Mouse (Mus musculus): ENCODE data around the gene Slco2a1. TPM values are rescaled to one million over a fixed set of nuclear protein-coding genes. Genes with fewer than 3 reads are reported as not detected.

The Slco2a1 gene
- polyA plus RNA-seq, 1 experiment from 2014 or later = 1.2 TPM

- Histone ChIP-seq H3K27ac (peak overlapping the region; percentile 74), H3K27me3 (no peaks in the 10 kb centered on the region), H3K36me3 (no peaks in the 10 kb centered on the region), H3K4me1 (replicated peaks) (peaks cover 41% of the 10 kb centered on the region), H3K4me2 (peak overlapping the region; percentile 66), H3K4me3 (peak overlapping the region; percentile 46), H3K9ac (peak overlapping the region; percentile 64), H3K9me3 (no peaks in the 10 kb centered on the region)
- WGBS = 36% methylated on average over 18 of the region's 18 CpGs
- no peak for ATAC-seq (ENCODE audit: low FRiP score)
Observed at GRCm38 (mm10) chr9:103108943-103109670, 120.6 kb downstream of the Slco2a1 start.

DNA sequence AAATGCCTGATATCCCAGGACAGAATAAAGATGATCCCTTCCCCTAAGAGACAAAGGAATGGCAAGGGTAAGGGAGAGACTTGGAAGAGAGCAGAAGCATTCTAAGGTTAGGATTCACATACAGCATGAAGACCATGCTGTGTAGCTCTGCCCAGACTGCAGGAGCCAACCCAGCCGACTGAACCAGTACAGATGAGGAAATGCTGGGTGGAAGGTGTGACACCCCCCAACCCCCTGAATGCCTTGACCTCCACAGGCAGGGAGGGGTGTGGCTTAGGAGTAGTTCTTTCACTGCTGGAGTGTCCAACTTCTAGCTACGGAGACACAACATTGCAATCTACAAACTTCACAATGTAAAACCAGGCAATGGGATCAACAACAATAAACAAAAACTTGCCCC, 121.4 kb downstream of the Slco2a1 start:
- Histone ChIP-seq H3K27ac (no peak overlapping the region), H3K27me3 (no peaks in the 10 kb centered on the region), H3K4me3 (no peak overlapping the region), H3K36me3 (no peaks in the 10 kb centered on the region), H3K9me3 (no peaks in the 10 kb centered on the region), H3K4me2 (peak overlapping the region; percentile 66; the same call in 1 of the 2 replicates), H3K4me1 (replicated peaks) (peaks cover 49% of the 10 kb centered on the region), H3K9ac (no peak overlapping the region)
- ATAC-seq (ENCODE audit: low FRiP score) = no peak
- 70% methylated on average over 2 of the region's 2 CpGs for WGBS

DNA sequence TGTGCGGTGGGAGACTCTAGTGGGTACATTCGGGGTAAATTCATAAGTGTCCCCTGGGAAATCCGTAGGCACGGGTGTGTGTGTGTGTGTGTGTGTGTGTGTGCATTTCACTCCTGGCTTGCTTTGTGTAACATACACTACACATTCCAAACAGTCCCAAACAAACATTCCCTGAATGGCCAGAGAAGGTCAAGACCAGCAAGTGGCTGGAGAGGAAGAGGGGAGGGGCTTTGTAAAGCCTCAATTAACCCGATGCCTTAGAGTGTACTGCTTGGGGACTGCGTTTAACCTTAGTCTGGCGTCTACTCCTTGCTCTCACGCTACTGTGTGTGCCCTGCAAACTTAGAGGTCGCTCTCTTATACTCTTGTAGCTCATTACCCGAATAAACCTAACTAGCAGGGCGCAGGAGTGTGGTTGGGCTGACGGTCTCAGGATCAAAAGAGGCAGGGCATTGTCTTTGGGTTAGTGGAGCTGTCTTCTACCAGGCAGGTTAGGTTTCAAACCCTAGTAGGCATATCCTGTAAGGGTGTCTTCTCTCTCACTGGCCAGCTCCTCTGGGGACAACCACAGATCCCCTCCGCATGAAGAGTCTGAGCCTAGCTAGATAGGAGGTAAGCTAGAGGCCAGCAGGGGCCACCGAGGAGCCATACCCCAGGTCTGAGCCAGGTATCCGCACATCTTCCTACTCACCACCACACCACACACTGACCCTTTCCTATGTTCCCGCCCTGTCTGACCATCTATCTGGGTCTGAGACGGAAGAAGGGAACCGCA, 122.4 kb downstream of the Slco2a1 start:
- H3K4me3 ChIP-seq = peak overlapping the region; percentile 81
- H3K36me3 ChIP-seq = 0 out of 2 replicates have a peak, but pooled peaks cover under 1% of the 10 kb centered on the region
- peak overlapping the region; percentile 91 for H3K9ac ChIP-seq
- ATAC-seq (ENCODE audit: low FRiP score) = peak; percentile 33
- peak overlapping the region; percentile 97 for H3K27ac ChIP-seq
- no peaks in the 10 kb centered on the region for H3K9me3 ChIP-seq
- no peaks in the 10 kb centered on the region for H3K27me3 ChIP-seq
- H3K4me2 ChIP-seq = peak overlapping the region; percentile 93
- WGBS = 16% methylated on average over 18 of the region's 18 CpGs
- H3K4me1 ChIP-seq (replicated peaks) = peaks cover 59% of the 10 kb centered on the region

DNA sequence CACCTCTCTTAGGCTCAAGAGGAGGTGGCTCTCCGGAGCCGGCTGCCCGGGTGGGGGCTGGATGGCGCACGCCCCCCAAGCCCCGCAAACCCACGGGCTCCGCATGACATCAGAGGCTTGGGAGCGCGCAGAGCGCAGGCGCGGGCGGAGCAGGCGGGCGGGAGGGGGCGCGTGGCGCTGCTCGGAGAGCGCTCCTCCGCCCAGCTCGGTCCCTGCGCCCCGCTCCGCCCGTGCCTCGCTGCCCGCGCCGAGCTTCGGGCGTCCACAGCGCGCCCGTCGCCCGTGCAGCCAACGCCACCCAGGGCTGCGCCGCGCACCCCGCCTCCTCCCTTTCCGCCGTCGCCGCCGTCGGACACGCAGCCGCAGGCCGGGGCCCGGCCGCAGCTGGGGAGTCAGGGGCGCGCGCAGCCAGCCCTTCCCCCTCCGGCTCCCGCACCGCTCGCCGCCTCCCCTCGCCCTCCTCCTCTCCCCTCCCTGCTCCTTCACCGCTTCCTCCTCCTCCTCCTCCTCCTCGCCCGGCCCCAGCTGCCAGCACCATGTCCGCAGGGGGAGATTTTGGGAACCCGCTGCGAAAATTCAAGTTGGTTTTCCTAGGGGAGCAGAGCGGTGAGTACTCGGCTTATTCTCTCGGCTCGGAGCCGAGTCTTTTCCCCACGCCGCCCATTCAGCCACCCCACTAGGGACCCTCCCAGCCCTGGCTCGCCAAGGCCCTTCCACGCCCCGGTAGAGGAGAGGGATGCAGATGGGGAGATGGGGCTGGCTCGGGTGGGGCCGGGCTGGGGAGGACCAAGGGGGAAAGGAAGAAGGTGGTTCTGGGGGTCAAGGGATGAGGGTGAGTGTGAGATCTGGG, 123.3 kb downstream of the Slco2a1 start, which contains the start of gene Rab6b:
Rab6b (plus strand) TSS at position 167 of the 850 bp plus-strand sequence.
- no peaks in the 10 kb centered on the region for H3K9me3 ChIP-seq
- peak within 1 kb of the TSS; percentile 81 for H3K4me3 ChIP-seq
- H3K9ac ChIP-seq = peak within 1 kb of the TSS; percentile 91
- H3K27ac ChIP-seq = peak within 1 kb of the TSS; percentile 97
- no peaks in the 10 kb centered on the region for H3K27me3 ChIP-seq
- peak within 1 kb of the TSS; percentile 93 for H3K4me2 ChIP-seq
- 0 out of 2 replicates have a peak, but pooled peaks cover 9% of the 10 kb centered on the region for H3K36me3 ChIP-seq
- under 1% methylated on average over 42 of the region's 81 CpGs for WGBS
- ATAC-seq (ENCODE audit: low FRiP score) = peak; percentile 77
- H3K4me1 ChIP-seq (replicated peaks) = peaks cover 68% of the 10 kb centered on the region

- Histone ChIP-seq H3K9ac (peak overlapping the region; percentile 91), H3K27me3 (no peaks in the 10 kb centered on the region), H3K36me3 (0 out of 2 replicates have a peak, but pooled peaks cover 9% of the 10 kb centered on the region), H3K9me3 (no peaks in the 10 kb centered on the region), H3K4me1 (replicated peaks) (peaks cover 76% of the 10 kb centered on the region), H3K27ac (peak overlapping the region; percentile 97), H3K4me2 (peak overlapping the region; percentile 93), H3K4me3 (peak overlapping the region; percentile 81)
- peak; percentile 41 for ATAC-seq (ENCODE audit: low FRiP score)
- 1% methylated on average over 35 of the region's 35 CpGs for WGBS
Observed at GRCm38 (mm10) chr9:103112471-103113271, 124.2 kb downstream of the Slco2a1 start.

GRCm38 (mm10) chr9:103113351-103113750, 124.8 kb downstream of the Slco2a1 start:
- 0 out of 2 replicates have a peak, but pooled peaks cover 9% of the 10 kb centered on the region for H3K36me3 ChIP-seq
- H3K27ac ChIP-seq = peak overlapping the region; percentile 97
- peaks cover 83% of the 10 kb centered on the region for H3K4me1 ChIP-seq (replicated peaks)
- peak overlapping the region; percentile 93 for H3K4me2 ChIP-seq
- H3K4me3 ChIP-seq = peak overlapping the region; percentile 81
- H3K27me3 ChIP-seq = no peaks in the 10 kb centered on the region
- H3K9ac ChIP-seq = peak overlapping the region; percentile 91
- no peak for ATAC-seq (ENCODE audit: low FRiP score)
- no peaks in the 10 kb centered on the region for H3K9me3 ChIP-seq
- WGBS = 40% methylated on average over 10 of the region's 11 CpGs

DNA sequence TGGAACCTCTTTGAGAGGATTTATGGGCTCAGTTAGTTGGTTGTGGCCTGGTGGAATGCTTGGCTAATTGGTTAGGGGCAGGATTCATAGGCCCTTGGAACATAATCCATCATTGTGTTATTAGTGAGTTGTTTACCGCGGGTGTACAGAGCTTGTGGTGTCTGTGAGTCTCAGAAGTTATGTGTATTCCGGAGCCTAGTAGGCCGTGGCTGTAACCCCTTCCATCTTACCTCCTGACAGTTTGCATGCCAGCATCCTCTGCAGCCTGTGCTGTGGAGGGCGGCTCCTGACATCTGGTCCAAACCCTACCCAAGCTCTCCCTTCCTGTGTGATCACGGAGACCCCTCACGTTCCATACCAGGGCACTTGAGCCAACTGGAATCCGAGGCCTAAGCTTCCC, 125.8 kb downstream of the Slco2a1 start:
- peak overlapping the region; percentile 93 for H3K4me2 ChIP-seq
- H3K9me3 ChIP-seq = no peaks in the 10 kb centered on the region
- H3K27ac ChIP-seq = no peak overlapping the region
- H3K4me1 ChIP-seq (replicated peaks) = peaks cover 89% of the 10 kb centered on the region
- H3K36me3 ChIP-seq = 0 out of 2 replicates have a peak, but pooled peaks cover 9% of the 10 kb centered on the region
- no peaks in the 10 kb centered on the region for H3K27me3 ChIP-seq
- WGBS = 73% methylated on average over 8 of the region's 8 CpGs
- H3K4me3 ChIP-seq = peak overlapping the region; percentile 81
- peak overlapping the region; percentile 91 for H3K9ac ChIP-seq
- no peak for ATAC-seq (ENCODE audit: low FRiP score)

- no peak overlapping the region for H3K27ac ChIP-seq
- peak overlapping the region; percentile 81; the same call in 1 of the 2 replicates for H3K4me3 ChIP-seq
- peak overlapping the region; percentile 91 for H3K9ac ChIP-seq
- H3K27me3 ChIP-seq = no peaks in the 10 kb centered on the region
- 0 out of 2 replicates have a peak, but pooled peaks cover 9% of the 10 kb centered on the region for H3K36me3 ChIP-seq
- H3K9me3 ChIP-seq = no peaks in the 10 kb centered on the region
- peaks cover 89% of the 10 kb centered on the region for H3K4me1 ChIP-seq (replicated peaks)
- no peak for ATAC-seq (ENCODE audit: low FRiP score)
- H3K4me2 ChIP-seq = peak overlapping the region; percentile 93
- 89% methylated on average over 13 of the region's 13 CpGs for WGBS
Observed at GRCm38 (mm10) chr9:103114901-103115300, 126.4 kb downstream of the Slco2a1 start.

GRCm38 (mm10) chr9:103116941-103117340, 128.4 kb downstream of the Slco2a1 start:
- 0 out of 2 replicates have a peak overlapping the region, but pooled peaks have one; percentile 2 for H3K4me2 ChIP-seq
- H3K27ac ChIP-seq = peak overlapping the region; percentile 77
- WGBS = 76% methylated on average over 4 of the region's 4 CpGs
- H3K9ac ChIP-seq = no peak overlapping the region
- peaks cover 96% of the 10 kb centered on the region for H3K4me1 ChIP-seq (replicated peaks)
- no peak for ATAC-seq (ENCODE audit: low FRiP score)
- peaks cover 13% of the 10 kb centered on the region; the same call in 1 of the 2 replicates for H3K36me3 ChIP-seq
- no peak overlapping the region for H3K4me3 ChIP-seq
- H3K27me3 ChIP-seq = no peaks in the 10 kb centered on the region
- no peaks in the 10 kb centered on the region for H3K9me3 ChIP-seq

DNA sequence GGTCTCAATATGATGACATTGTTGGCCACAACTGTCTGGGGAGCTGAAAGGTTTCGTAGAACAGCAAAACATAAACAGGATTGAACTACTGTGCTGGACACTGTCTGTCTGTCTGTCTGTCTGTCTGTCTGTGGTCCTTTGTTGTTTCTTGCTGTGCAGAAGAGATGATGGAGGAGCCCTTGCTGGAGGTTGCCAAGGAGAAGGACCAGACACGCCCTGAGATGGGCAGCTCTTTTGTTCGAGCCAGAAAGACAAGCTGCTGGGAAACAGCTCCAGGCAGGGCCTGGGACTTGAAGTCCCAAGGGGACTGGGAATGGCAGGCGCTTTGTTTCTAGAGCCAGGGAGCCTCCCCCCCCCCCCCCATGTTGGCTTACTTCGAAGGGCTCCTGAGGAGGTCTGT, 129.0 kb downstream of the Slco2a1 start:
- Histone ChIP-seq H3K9ac (no peak overlapping the region), H3K4me2 (0 out of 2 replicates have a peak overlapping the region, but pooled peaks have one; percentile 2), H3K27me3 (no peaks in the 10 kb centered on the region), H3K4me3 (no peak overlapping the region), H3K27ac (peak overlapping the region; percentile 77), H3K36me3 (peaks cover 16% of the 10 kb centered on the region; the same call in 1 of the 2 replicates), H3K9me3 (no peaks in the 10 kb centered on the region), H3K4me1 (replicated peaks) (peaks cover 93% of the 10 kb centered on the region)
- 17% methylated on average over 5 of the region's 5 CpGs for WGBS
- ATAC-seq (ENCODE audit: low FRiP score) = no peak

DNA sequence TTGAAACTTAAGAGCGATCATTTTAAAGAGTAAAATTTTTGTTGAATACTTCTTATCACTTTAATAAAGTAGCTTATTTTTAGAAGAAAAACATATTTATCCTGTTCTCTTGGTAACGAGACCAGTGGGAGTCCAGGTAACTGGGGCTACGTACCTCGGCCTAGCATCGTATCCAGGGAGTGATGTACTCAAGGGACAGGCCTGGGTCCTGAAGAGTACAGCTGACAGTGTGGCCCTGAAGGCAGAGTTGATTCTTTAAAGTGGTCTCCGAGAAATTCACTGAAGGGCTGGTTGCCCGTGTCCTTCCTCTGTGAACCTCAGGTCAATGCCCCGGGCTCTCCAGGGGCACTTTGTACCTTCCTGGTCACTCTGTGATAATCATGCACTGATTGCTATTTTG, 129.4 kb downstream of the Slco2a1 start:
- ATAC-seq (ENCODE audit: low FRiP score) = no peak
- H3K4me1 ChIP-seq (replicated peaks) = peaks cover 89% of the 10 kb centered on the region
- no peaks in the 10 kb centered on the region for H3K9me3 ChIP-seq
- H3K4me2 ChIP-seq = no peak overlapping the region
- H3K4me3 ChIP-seq = no peak overlapping the region
- 63% methylated on average over 8 of the region's 8 CpGs for WGBS
- no peak overlapping the region for H3K9ac ChIP-seq
- H3K27ac ChIP-seq = peak overlapping the region; percentile 58; the same call in 1 of the 2 replicates
- peaks cover 16% of the 10 kb centered on the region; the same call in 1 of the 2 replicates for H3K36me3 ChIP-seq
- H3K27me3 ChIP-seq = no peaks in the 10 kb centered on the region
